Mouse (Mus musculus) thymus, adult 2 months (tissue): ENCODE measurements around the gene Rev1. TPM values are rescaled to one million over a fixed set of nuclear protein-coding genes. Genes with fewer than 3 reads are reported as not detected.

Experiments used
- DNase-seq: peaks from one replicate; pipeline ENCODE4 v3.0.0; 2021
- H3K27ac ChIP-seq: fragments of 200-500 bp; 2 replicates; pipeline ENCODE4 v1.5.1; 2012; ENCODE audit warnings: low read length, control low read depth; ENCODE audit not compliant: control insufficient read depth, insufficient read depth
- H3K27me3 ChIP-seq: fragments of 200-500 bp; 2 replicates; pipeline ENCODE4 v1.6.1; 2012; ENCODE audit warnings: mild to moderate bottlenecking, low read length, moderate library complexity, mixed read lengths; ENCODE audit not compliant: control insufficient read depth, insufficient read depth
- H3K36me3 ChIP-seq: fragments of 200-500 bp; 2 replicates; pipeline ENCODE4 v1.6.1; 2012; ENCODE audit warnings: mild to moderate bottlenecking, low read length, moderate library complexity; ENCODE audit not compliant: control insufficient read depth, insufficient read depth
- H3K4me1 ChIP-seq: fragments of 200-500 bp; replicated peaks from 2 replicates; pipeline ENCODE4 v1.6.1; 2012; ENCODE audit warnings: low read length; ENCODE audit not compliant: control insufficient read depth, insufficient read depth
- H3K4me3 ChIP-seq: fragments of 200-500 bp; 2 replicates; pipeline ENCODE4 v1.5.1; 2012; ENCODE audit warnings: mild to moderate bottlenecking, low read length, control low read depth, moderate library complexity; ENCODE audit not compliant: control insufficient read depth, insufficient read depth
- CTCF ChIP-seq: fragments of 200-500 bp; IDR thresholded peaks from 2 replicates; pipeline ENCODE4 v1.5.1; 2012; ENCODE audit warnings: mild to moderate bottlenecking, control low read depth, low read length, moderate library complexity, borderline replicate concordance; ENCODE audit not compliant: control insufficient read depth, poor library complexity, insufficient read depth; ENCODE audit errors: extremely low read depth
- POLR2A ChIP-seq: fragments of 200-500 bp; IDR thresholded peaks from 2 replicates; pipeline ENCODE4 v1.6.1; 2012; ENCODE audit warnings: mild to moderate bottlenecking, low read length, control low read depth, moderate library complexity; ENCODE audit not compliant: control insufficient read depth, poor library complexity, insufficient read depth; ENCODE audit errors: extremely low read depth
- WGBS: fragments of 180-500 bp; shearing (Covaris S2); methylation state at CpG from one replicate; pipeline ENCODE4 v1.1.7; 2018; 5-methylcytosine and 5-hydroxymethylcytosine counted together
- polyA plus RNA-seq: library from polyadenylated mRNA; depleted of rRNA; stranded (reverse); fragments of >200 nt; gene quantifications from 2 replicates; pipeline ENCODE4 v1.2.3, GENCODE M21; 2012

The Rev1 gene
- polyA plus RNA-seq, 1 experiment = 15.7 TPM

DNA sequence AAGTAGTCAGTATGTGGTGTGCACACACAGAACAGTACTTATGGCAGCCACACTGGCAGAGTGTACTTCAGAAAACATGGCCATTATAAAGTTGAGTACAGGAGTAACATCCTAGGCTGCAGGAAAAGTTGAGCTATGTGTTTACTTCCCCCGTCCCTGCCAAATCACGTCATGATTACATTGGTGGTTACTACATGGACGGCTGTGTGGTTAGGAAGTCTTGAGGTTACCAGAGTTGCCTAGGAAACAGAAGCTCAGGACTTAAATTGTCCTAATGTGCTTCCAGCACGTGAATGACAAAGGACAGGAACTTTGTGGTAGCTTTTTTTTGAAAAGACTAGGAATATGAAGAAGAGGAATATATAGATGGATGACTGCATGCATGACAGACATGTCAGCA is 80.0 kb downstream of the Rev1 start:
- TF ChIP-seq POLR2A (no peak), CTCF (no peak)
- H3K36me3 ChIP-seq = peaks cover 86% of the 10 kb centered on the region
- H3K27me3 ChIP-seq = no peaks in the 10 kb centered on the region
- H3K27ac ChIP-seq = no peak overlapping the region
- H3K4me1 ChIP-seq = no peaks in the 10 kb centered on the region
- no peak for DNase-seq
- no peak overlapping the region for H3K4me3 ChIP-seq
- 26% methylated on average over 4 of the region's 4 CpGs for WGBS

DNA sequence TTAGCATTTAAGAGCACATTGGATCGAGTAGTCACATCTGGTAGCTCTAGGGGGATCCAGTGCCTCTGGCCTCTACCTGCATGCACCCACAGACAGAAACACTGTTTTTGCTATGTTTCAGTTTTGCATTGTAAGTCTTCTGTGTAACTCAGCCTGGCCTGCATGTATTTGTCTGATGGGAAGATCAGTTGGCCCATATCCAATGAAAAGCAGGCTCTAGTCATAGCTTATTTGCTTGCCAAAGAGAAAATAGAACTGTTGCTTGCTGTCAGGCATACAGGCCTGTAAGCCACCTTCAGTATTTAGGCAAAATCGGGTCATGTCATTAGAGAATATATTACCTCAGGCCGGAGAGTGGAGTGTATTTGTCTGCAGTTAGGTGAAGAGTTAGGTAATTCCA is 81.5 kb downstream of the Rev1 start:
- H3K36me3 ChIP-seq = peaks cover 79% of the 10 kb centered on the region
- no peak for TF ChIP-seq CTCF
- TF ChIP-seq POLR2A = no peak
- DNase-seq = no peak
- no peaks in the 10 kb centered on the region for H3K4me1 ChIP-seq
- no peak overlapping the region for H3K4me3 ChIP-seq
- WGBS = 97% methylated on average over 3 of the region's 3 CpGs
- no peaks in the 10 kb centered on the region for H3K27me3 ChIP-seq
- H3K27ac ChIP-seq = no peak overlapping the region

DNA sequence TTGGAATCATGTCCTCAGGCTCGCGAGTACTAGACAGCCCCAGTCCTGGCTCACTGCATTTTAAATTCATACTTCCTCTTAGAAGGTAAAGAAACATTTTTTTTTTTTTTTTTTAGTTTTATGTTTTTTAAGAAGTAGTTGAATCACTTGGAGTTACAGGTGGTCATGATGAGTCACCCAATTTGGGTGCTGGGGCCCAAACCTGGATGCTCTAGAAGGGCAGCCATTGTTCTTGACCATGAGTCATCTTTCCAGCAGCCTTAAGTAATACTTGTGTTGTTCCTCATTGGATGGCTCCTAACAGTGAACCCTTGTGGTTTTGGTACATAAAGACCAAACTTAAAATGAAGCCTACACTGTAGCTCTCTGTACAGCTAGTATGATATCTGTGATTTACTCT is 90.7 kb downstream of the Rev1 start:
- no peak for DNase-seq
- Histone ChIP-seq H3K27ac (no peak overlapping the region), H3K27me3 (no peaks in the 10 kb centered on the region), H3K4me1 (no peaks in the 10 kb centered on the region), H3K4me3 (no peak overlapping the region), H3K36me3 (peaks cover 57% of the 10 kb centered on the region)
- no peak for TF ChIP-seq CTCF
- no peak for TF ChIP-seq POLR2A
- 94% methylated on average over 2 of the region's 2 CpGs for WGBS

DNA sequence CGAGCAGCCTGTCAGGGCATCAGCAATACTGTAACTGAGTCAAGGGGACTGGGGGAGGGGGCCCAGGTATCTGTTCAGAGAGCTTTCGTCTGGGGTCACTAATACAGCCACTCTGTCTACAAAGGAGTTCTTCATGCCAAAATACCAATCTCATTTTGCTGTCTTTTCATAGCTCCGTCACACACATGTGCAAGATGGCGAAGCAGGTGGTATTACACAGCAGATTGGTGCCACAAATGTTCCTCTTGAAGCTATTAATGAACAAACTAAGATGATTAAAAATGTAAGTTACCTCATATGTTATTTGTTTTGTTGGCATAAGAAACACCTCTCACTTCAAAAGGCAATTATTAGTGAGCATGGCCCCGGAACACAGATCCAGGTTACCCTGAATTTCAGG is 92.2 kb downstream of the Rev1 start:
- no peak for TF ChIP-seq POLR2A
- Histone ChIP-seq H3K36me3 (peaks cover 67% of the 10 kb centered on the region), H3K4me3 (no peak overlapping the region), H3K27me3 (no peaks in the 10 kb centered on the region), H3K27ac (no peak overlapping the region), H3K4me1 (no peaks in the 10 kb centered on the region)
- no peak for DNase-seq
- 96% methylated on average over 5 of the region's 5 CpGs for WGBS

DNA sequence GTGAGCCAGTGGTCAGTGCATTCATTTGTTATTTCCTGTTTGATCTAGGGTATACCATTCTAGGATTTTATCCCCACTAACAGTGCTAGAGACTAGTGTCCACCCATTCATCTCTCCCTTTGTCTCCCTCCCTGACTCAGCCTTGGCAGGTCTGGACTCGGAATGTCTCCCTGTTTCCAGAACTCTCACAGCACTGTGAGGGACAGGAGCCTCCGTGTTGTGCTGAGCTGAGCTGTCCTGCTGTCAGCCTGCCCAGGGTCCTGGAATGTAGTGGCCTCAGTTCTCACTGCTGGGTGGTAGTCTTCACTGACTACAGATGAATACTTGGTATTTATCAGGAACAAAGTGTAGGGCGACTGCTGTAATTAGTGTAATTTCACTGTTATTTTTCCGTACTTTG is 94.1 kb downstream of the Rev1 start:
- no peak for DNase-seq
- H3K4me3 ChIP-seq = no peak overlapping the region
- H3K27ac ChIP-seq = no peak overlapping the region
- H3K36me3 ChIP-seq = peaks cover 57% of the 10 kb centered on the region
- no peak for TF ChIP-seq CTCF
- no peak for TF ChIP-seq POLR2A
- H3K4me1 ChIP-seq = no peaks in the 10 kb centered on the region
- WGBS = 97% methylated on average over 4 of the region's 4 CpGs
- H3K27me3 ChIP-seq = no peaks in the 10 kb centered on the region

DNA sequence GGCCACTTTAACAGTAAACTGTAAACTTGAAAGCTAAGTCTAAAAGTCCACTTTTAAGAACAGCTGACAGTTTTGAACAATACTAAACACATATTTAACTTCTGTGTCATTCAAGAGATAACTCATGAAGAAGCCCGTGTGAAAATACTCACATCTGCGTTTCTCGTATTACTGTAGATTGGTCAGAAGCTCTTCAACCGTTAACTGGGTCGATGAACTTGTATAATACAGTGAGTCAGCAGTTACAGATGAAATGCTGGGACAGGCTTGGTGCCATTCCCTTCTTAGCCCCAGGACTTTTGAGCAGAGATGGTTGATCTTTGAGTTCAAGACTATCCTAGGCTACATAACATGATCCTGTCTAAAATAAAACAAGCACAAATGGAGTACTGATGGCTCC is 98.2 kb downstream of the Rev1 start:
- Histone ChIP-seq H3K36me3 (peaks cover 28% of the 10 kb centered on the region), H3K27me3 (no peaks in the 10 kb centered on the region), H3K4me3 (no peak overlapping the region), H3K4me1 (no peaks in the 10 kb centered on the region), H3K27ac (no peak overlapping the region)
- WGBS = 93% methylated on average over 5 of the region's 5 CpGs
- DNase-seq = no peak
- TF ChIP-seq CTCF = no peak
- TF ChIP-seq POLR2A = no peak

DNA sequence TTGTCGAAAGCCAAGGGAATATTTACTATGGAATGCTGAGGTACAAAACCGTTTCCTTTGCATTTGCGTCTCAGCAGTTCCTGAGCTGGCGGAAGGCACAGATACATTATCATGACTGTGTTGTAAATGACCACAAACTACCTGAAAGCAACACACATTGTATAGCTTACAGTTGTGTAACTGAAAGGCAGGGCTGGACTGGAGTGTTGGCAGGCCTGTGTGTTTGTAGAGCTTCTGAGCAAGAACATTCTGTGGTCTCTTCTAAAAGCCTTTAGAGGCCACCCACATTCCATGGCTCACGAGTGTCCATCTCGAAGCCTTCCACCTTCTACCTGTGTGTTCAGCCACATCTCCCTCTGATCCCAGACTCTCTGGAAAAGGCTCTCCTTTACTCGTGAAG is 102.3 kb downstream of the Rev1 start:
- TF ChIP-seq POLR2A = no peak
- TF ChIP-seq CTCF = no peak
- H3K4me1 ChIP-seq = no peaks in the 10 kb centered on the region
- H3K36me3 ChIP-seq = peaks cover 16% of the 10 kb centered on the region
- H3K27me3 ChIP-seq = no peaks in the 10 kb centered on the region
- no peak overlapping the region for H3K4me3 ChIP-seq
- WGBS = 95% methylated on average over 7 of the region's 7 CpGs
- H3K27ac ChIP-seq = no peak overlapping the region
- DNase-seq = no peak

DNA sequence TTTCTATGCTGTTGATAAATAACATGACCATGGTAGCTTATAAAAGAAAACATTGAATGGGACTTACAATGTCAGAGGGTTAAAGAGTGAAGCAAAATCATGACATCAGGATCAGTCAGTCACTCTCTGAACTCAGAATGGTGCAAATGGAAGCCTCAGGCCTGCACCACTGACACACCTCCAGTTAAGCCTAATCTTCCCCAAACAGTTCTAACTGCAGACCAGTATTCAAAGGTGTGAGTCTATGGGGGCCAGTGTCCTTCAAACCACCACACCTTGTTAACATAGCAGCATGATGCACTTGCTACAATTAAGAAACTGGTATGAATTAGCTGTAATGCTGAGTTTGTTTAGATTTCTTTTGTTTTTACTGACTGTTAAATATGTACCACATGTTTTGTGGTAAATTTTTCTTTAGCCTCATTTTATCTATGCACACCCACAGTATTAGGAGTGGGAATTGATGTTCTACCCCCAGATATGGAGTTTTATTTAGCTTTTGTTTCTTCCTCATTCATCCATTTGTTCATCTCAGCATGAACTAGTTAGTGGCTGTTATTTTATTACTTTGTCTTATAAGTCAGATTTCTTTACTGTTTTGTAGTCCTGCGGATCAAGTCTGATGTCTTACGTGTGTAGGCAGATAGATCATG is 114.9 kb downstream of the Rev1 start:
- Histone ChIP-seq H3K27ac (no peak overlapping the region), H3K4me3 (no peak overlapping the region), H3K36me3 (peaks cover 21% of the 10 kb centered on the region), H3K27me3 (no peaks in the 10 kb centered on the region), H3K4me1 (no peaks in the 10 kb centered on the region)
- TF ChIP-seq POLR2A = no peak
- no peak for TF ChIP-seq CTCF
- DNase-seq = no peak
- WGBS = 97% methylated on average over 2 of the region's 2 CpGs
